Mouse (Mus musculus) embryonic facial prominence, embryonic 13.5 days (tissue): ENCODE data around the gene Edaradd. TPM values are rescaled to one million over a fixed set of nuclear protein-coding genes. Genes with fewer than 3 reads are reported as not detected.
A peak's percentile ranks its signal among the peaks of the same experiment; 100 is the strongest.

Source experiments
- ATAC-seq: fragments of 200-750 bp; cut with Nextera tagmentation; 2 replicates; pipeline ENCODE4 v1.8.0; 2017; ENCODE audit warnings: low read depth; ENCODE audit not compliant: insufficient number of reproducible peaks, insufficient read depth, low FRiP score, low TSS enrichment
- H3K27ac ChIP-seq: fragments of 300-500 bp; sonication (generic); 2 replicates; pipeline ENCODE4 v1.5.1; 2015; ENCODE audit warnings: moderate library complexity, mild to moderate bottlenecking, inconsistent platforms
- H3K27me3 ChIP-seq: fragments of 300-500 bp; sonication (generic); 2 replicates; pipeline ENCODE4 v1.6.1; 2015; ENCODE audit warnings: mild to moderate bottlenecking, inconsistent platforms
- H3K36me3 ChIP-seq: fragments of 300-500 bp; sonication (generic); 2 replicates; pipeline ENCODE4 v1.6.1; 2015; ENCODE audit warnings: mild to moderate bottlenecking, inconsistent platforms
- H3K4me1 ChIP-seq: fragments of 300-500 bp; sonication (generic); 2 replicates; pipeline ENCODE4 v1.6.1; 2015; ENCODE audit warnings: inconsistent platforms
- H3K4me2 ChIP-seq: fragments of 300-500 bp; sonication (generic); 2 replicates; pipeline ENCODE4 v1.6.1; 2015; ENCODE audit warnings: moderate library complexity, mild to moderate bottlenecking, inconsistent platforms
- H3K4me3 ChIP-seq: fragments of 300-500 bp; sonication (generic); 2 replicates; pipeline ENCODE4 v1.5.1; 2015; ENCODE audit warnings: mild to moderate bottlenecking, inconsistent platforms
- H3K9ac ChIP-seq: fragments of 300-500 bp; sonication (generic); 2 replicates; pipeline ENCODE4 v1.6.1; 2015; ENCODE audit warnings: mild to moderate bottlenecking, inconsistent platforms
- H3K9me3 ChIP-seq: fragments of 300-500 bp; sonication (generic); 2 replicates; pipeline ENCODE4 v1.6.1; 2016; ENCODE audit warnings: inconsistent platforms
- WGBS: fragments of 180-500 bp; shearing (Covaris S2); methylation state at CpG from one replicate; pipeline ENCODE4 v1.1.7; 2015; ENCODE audit warnings: mixed read lengths; 5-methylcytosine and 5-hydroxymethylcytosine counted together
- polyA plus RNA-seq: library from polyadenylated mRNA; unstranded; fragments of >200 nt; fragmentation: Nextera tagmentation; extraction: Ambion mirVana; gene quantifications from 2 replicates; pipeline ENCODE4 v1.2.1, GENCODE M21; 2015

Edaradd gene
- polyA plus RNA-seq, 1 experiment from 2014 or later: 5.8 TPM

GRCm38 (mm10) chr13:12543880-12544568 is 23.8 kb upstream of the Edaradd start:
- no peak overlapping the region for H3K27ac ChIP-seq
- H3K9ac ChIP-seq: no peak overlapping the region
- H3K4me3 ChIP-seq: no peak overlapping the region
- no peaks in the 10 kb centered on the region for H3K36me3 ChIP-seq
- no peak overlapping the region for H3K4me2 ChIP-seq
- ATAC-seq: no peak
- 89% methylated on average over 8 of the region's 8 CpGs for WGBS
- H3K27me3 ChIP-seq: peaks cover 12% of the 10 kb centered on the region; the same call in 1 of the 2 replicates
- peaks cover 13% of the 10 kb centered on the region for H3K4me1 ChIP-seq
- no peaks in the 10 kb centered on the region for H3K9me3 ChIP-seq

- no peak overlapping the region for H3K4me3 ChIP-seq
- H3K4me2 ChIP-seq: no peak overlapping the region
- WGBS: 68% methylated on average over 5 of the region's 5 CpGs
- H3K27ac ChIP-seq: no peak overlapping the region
- no peak for ATAC-seq
- H3K9ac ChIP-seq: no peak overlapping the region
- H3K36me3 ChIP-seq: no peaks in the 10 kb centered on the region
- no peaks in the 10 kb centered on the region for H3K9me3 ChIP-seq
- peaks cover 12% of the 10 kb centered on the region; the same call in 1 of the 2 replicates for H3K27me3 ChIP-seq
- H3K4me1 ChIP-seq: peaks cover 13% of the 10 kb centered on the region
Observed at GRCm38 (mm10) chr13:12543246-12543645, 23.0 kb upstream of the Edaradd start.

- Histone ChIP-seq H3K9me3 (no peaks in the 10 kb centered on the region), H3K4me1 (peaks cover 13% of the 10 kb centered on the region), H3K4me2 (peak overlapping the region; percentile 54), H3K27ac (no peak overlapping the region), H3K9ac (no peak overlapping the region), H3K4me3 (peak overlapping the region; percentile 16; the same call in 1 of the 2 replicates), H3K36me3 (no peaks in the 10 kb centered on the region), H3K27me3 (peaks cover 12% of the 10 kb centered on the region; the same call in 1 of the 2 replicates)
- 7% methylated on average over 23 of the region's 23 CpGs for WGBS
- peak; percentile 65 for ATAC-seq
Observed at GRCm38 (mm10) chr13:12542006-12542981, 22.1 kb upstream of the Edaradd start.

- Histone ChIP-seq H3K36me3 (no peaks in the 10 kb centered on the region), H3K27ac (no peak overlapping the region), H3K4me3 (no peak overlapping the region), H3K9ac (no peak overlapping the region), H3K4me2 (no peak overlapping the region), H3K27me3 (peaks cover 12% of the 10 kb centered on the region; the same call in 1 of the 2 replicates), H3K4me1 (peaks cover 13% of the 10 kb centered on the region), H3K9me3 (no peaks in the 10 kb centered on the region)
- no peak for ATAC-seq
- WGBS: 64% methylated on average over 13 of the region's 13 CpGs
Observed at GRCm38 (mm10) chr13:12540119-12540518, 19.9 kb upstream of the Edaradd start.

- no peak for ATAC-seq
- Histone ChIP-seq H3K9me3 (no peaks in the 10 kb centered on the region), H3K4me3 (no peak overlapping the region), H3K27me3 (peaks cover 12% of the 10 kb centered on the region; the same call in 1 of the 2 replicates), H3K27ac (no peak overlapping the region), H3K4me2 (no peak overlapping the region), H3K36me3 (no peaks in the 10 kb centered on the region), H3K4me1 (peaks cover 13% of the 10 kb centered on the region), H3K9ac (no peak overlapping the region)
- 26% methylated on average over 11 of the region's 11 CpGs for WGBS
Observed at GRCm38 (mm10) chr13:12539716-12540115, 19.5 kb upstream of the Edaradd start.

- 73% methylated on average over 6 of the region's 6 CpGs for WGBS
- no peak overlapping the region for H3K9ac ChIP-seq
- ATAC-seq: no peak
- no peak overlapping the region for H3K4me3 ChIP-seq
- peaks cover 12% of the 10 kb centered on the region; the same call in 1 of the 2 replicates for H3K27me3 ChIP-seq
- H3K9me3 ChIP-seq: no peaks in the 10 kb centered on the region
- no peak overlapping the region for H3K4me2 ChIP-seq
- H3K27ac ChIP-seq: no peak overlapping the region
- H3K36me3 ChIP-seq: no peaks in the 10 kb centered on the region
- H3K4me1 ChIP-seq: peaks cover 13% of the 10 kb centered on the region
Observed at GRCm38 (mm10) chr13:12537971-12538370, 17.7 kb upstream of the Edaradd start.

GRCm38 (mm10) chr13:12534628-12535027 is 14.4 kb upstream of the Edaradd start:
- WGBS: 70% methylated on average over 3 of the region's 3 CpGs
- no peak overlapping the region for H3K4me2 ChIP-seq
- H3K27ac ChIP-seq: no peak overlapping the region
- no peaks in the 10 kb centered on the region for H3K27me3 ChIP-seq
- no peaks in the 10 kb centered on the region for H3K36me3 ChIP-seq
- no peak for ATAC-seq
- H3K9ac ChIP-seq: no peak overlapping the region
- H3K4me3 ChIP-seq: no peak overlapping the region
- H3K4me1 ChIP-seq: no peaks in the 10 kb centered on the region
- H3K9me3 ChIP-seq: no peaks in the 10 kb centered on the region

- Histone ChIP-seq H3K4me2 (no peak overlapping the region), H3K27me3 (no peaks in the 10 kb centered on the region), H3K9ac (no peak overlapping the region), H3K4me1 (0 out of 2 replicates have a peak, but pooled peaks cover 3% of the 10 kb centered on the region), H3K9me3 (no peaks in the 10 kb centered on the region), H3K4me3 (no peak overlapping the region), H3K27ac (no peak overlapping the region), H3K36me3 (no peaks in the 10 kb centered on the region)
- WGBS: 84% methylated on average over 4 of the region's 4 CpGs
- ATAC-seq: no peak
Observed at GRCm38 (mm10) chr13:12525678-12526077, 5.4 kb upstream of the Edaradd start.

GRCm38 (mm10) chr13:12522346-12522745 is 2.1 kb upstream of the Edaradd start:
- H3K36me3 ChIP-seq: no peaks in the 10 kb centered on the region
- no peaks in the 10 kb centered on the region for H3K4me1 ChIP-seq
- H3K9ac ChIP-seq: no peak overlapping the region
- H3K27me3 ChIP-seq: peaks cover 8% of the 10 kb centered on the region; the same call in 1 of the 2 replicates
- H3K9me3 ChIP-seq: no peaks in the 10 kb centered on the region
- no peak for ATAC-seq
- no peak overlapping the region for H3K4me2 ChIP-seq
- no peak overlapping the region for H3K4me3 ChIP-seq
- no peak overlapping the region for H3K27ac ChIP-seq

GRCm38 (mm10) chr13:12519371-12519770 is 867 bp downstream of the Edaradd start:
- peak overlapping the region; percentile 93 for H3K4me2 ChIP-seq
- H3K9me3 ChIP-seq: no peaks in the 10 kb centered on the region
- no peak overlapping the region for H3K27ac ChIP-seq
- no peaks in the 10 kb centered on the region for H3K4me1 ChIP-seq
- ATAC-seq: no peak
- peak overlapping the region; percentile 75 for H3K9ac ChIP-seq
- H3K4me3 ChIP-seq: peak overlapping the region; percentile 60
- WGBS: 2% methylated on average over 18 of the region's 18 CpGs
- H3K27me3 ChIP-seq: peaks cover 8% of the 10 kb centered on the region; the same call in 1 of the 2 replicates
- H3K36me3 ChIP-seq: no peaks in the 10 kb centered on the region

GRCm38 (mm10) chr13:12511189-12511965 is 8.9 kb downstream of the Edaradd start:
- WGBS: 59% methylated on average over 9 of the region's 9 CpGs
- Histone ChIP-seq H3K36me3 (0 out of 2 replicates have a peak, but pooled peaks cover 6% of the 10 kb centered on the region), H3K27ac (no peak overlapping the region), H3K9me3 (no peaks in the 10 kb centered on the region), H3K4me1 (peaks cover 6% of the 10 kb centered on the region; the same call in 1 of the 2 replicates), H3K4me2 (no peak overlapping the region), H3K9ac (no peak overlapping the region), H3K4me3 (no peak overlapping the region), H3K27me3 (no peaks in the 10 kb centered on the region)
- peak; percentile 33; the same call in 1 of the 2 replicates for ATAC-seq
